Mouse (Mus musculus) neural tube, embryonic 13.5 days (tissue): ENCODE data around the gene Dbn1. TPM values are rescaled to one million over a fixed set of nuclear protein-coding genes. Genes with fewer than 3 reads are reported as not detected.

Experiments
- ATAC-seq: fragments of 200-750 bp; cut with Nextera tagmentation; 2 replicates; pipeline ENCODE4 v1.8.0; 2017; ENCODE audit warnings: low read depth, mild to moderate bottlenecking, moderate TSS enrichment, moderate library complexity
- H3K27ac ChIP-seq: fragments of 300-500 bp; sonication (generic); replicated peaks from 2 replicates; pipeline ENCODE4 v1.5.1; 2015; ENCODE audit warnings: moderate library complexity, mild to moderate bottlenecking, inconsistent platforms
- H3K27me3 ChIP-seq: fragments of 300-500 bp; sonication (generic); 2 replicates; pipeline ENCODE4 v1.6.1; 2015; ENCODE audit warnings: mild to moderate bottlenecking, inconsistent platforms
- H3K36me3 ChIP-seq: fragments of 300-500 bp; sonication (generic); 2 replicates; pipeline ENCODE4 v1.6.1; 2015; ENCODE audit warnings: mild to moderate bottlenecking, inconsistent platforms
- H3K4me1 ChIP-seq: fragments of 300-500 bp; sonication (generic); replicated peaks from 2 replicates; pipeline ENCODE4 v1.6.1; 2015; ENCODE audit warnings: inconsistent platforms
- H3K4me2 ChIP-seq: fragments of 300-500 bp; sonication (generic); 2 replicates; pipeline ENCODE4 v1.6.1; 2015; ENCODE audit warnings: inconsistent platforms, mild to moderate bottlenecking, moderate library complexity
- H3K4me3 ChIP-seq: fragments of 300-500 bp; sonication (generic); 2 replicates; pipeline ENCODE4 v1.5.1; 2015; ENCODE audit warnings: mild to moderate bottlenecking, inconsistent platforms
- H3K9ac ChIP-seq: fragments of 300-500 bp; sonication (generic); 2 replicates; pipeline ENCODE4 v1.6.1; 2015; ENCODE audit warnings: moderate library complexity, mild to moderate bottlenecking, inconsistent platforms
- H3K9me3 ChIP-seq: fragments of 300-500 bp; sonication (generic); 2 replicates; pipeline ENCODE4 v1.6.1; 2016; ENCODE audit warnings: inconsistent platforms
- WGBS: fragments of 180-500 bp; shearing (Covaris S2); methylation state at CpG from one replicate; pipeline ENCODE4 v1.1.7; 2015; 5-methylcytosine and 5-hydroxymethylcytosine counted together
- polyA plus RNA-seq: library from polyadenylated mRNA; unstranded; fragments of >200 nt; fragmentation: Nextera tagmentation; extraction: Ambion mirVana; gene quantifications from 2 replicates; pipeline ENCODE4 v1.2.1, GENCODE M21; 2015

The Dbn1 gene
- polyA plus RNA-seq, 1 experiment from 2014 or later: 574 TPM

DNA sequence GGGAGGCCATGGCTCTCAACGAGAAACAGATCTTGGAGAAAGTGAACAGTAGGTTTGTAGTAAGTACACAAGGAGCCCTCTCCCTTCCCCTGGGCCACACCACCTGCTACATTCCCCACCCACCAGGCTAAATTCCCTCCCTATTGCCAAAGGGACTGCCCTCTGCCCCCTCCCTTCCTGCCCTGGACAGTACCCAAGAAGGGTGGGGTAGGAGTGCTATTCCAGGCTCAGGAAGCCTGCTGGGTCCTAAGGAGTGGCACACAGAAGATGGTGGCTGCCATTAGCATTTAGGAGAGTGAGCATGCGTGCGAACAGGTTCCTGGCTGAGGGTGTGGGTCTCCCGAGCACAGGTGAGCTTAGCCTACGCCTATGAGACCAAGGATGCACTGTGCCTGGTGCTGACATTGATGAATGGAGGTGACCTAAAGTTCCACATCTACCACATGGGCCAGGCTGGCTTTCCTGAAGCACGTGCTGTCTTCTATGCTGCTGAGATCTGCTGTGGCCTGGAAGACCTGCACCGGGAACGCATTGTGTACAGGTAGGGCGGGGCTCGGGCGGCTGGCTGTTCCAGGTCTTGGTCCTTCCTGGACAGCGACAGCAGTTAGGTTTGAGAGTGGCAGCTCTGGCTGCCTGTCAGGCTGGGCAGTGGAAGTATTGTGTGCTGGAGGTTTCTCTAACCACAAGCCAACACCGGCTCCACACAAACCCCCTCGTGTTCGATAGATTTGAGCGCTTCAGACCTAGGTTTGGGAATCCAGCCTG, 35.9 kb downstream of the Dbn1 start:
- peaks cover 76% of the 10 kb centered on the region for H3K36me3 ChIP-seq
- H3K9ac ChIP-seq: no peak overlapping the region
- WGBS: 93% methylated on average over 16 of the region's 16 CpGs

DNA sequence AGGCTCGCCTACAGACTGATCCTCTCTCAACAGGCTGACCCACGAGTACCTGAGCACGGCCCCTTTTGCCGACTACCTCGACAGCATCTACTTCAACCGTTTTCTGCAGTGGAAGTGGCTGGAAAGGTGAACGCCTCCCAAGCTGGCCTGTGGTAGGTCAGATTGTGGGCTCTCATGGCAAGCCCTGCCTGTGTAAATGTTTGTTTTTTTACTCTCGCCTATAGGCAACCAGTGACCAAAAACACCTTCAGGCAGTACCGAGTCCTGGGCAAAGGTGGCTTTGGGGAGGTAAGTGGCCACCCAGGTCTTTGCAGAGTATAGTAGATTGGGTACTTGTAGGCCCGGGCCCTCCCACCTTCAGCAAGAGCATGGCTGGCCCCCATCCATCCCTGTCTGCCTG, 36.6 kb downstream of the Dbn1 start:
- Histone ChIP-seq H3K4me3 (no peak overlapping the region), H3K9ac (no peak overlapping the region), H3K36me3 (peaks cover 69% of the 10 kb centered on the region), H3K9me3 (no peaks in the 10 kb centered on the region), H3K27ac (no peak overlapping the region), H3K27me3 (no peaks in the 10 kb centered on the region), H3K4me1 (peaks cover 22% of the 10 kb centered on the region), H3K4me2 (no peak overlapping the region)
- no peak for ATAC-seq
- 89% methylated on average over 10 of the region's 10 CpGs for WGBS

More for the DNA sequence above, 35.9 kb downstream of the Dbn1 start:
- Histone ChIP-seq H3K4me1 (peaks cover 16% of the 10 kb centered on the region), H3K27ac (no peak overlapping the region), H3K4me3 (no peak overlapping the region), H3K4me2 (no peak overlapping the region), H3K27me3 (no peaks in the 10 kb centered on the region), H3K9me3 (no peaks in the 10 kb centered on the region)
- no peak for ATAC-seq

DNA sequence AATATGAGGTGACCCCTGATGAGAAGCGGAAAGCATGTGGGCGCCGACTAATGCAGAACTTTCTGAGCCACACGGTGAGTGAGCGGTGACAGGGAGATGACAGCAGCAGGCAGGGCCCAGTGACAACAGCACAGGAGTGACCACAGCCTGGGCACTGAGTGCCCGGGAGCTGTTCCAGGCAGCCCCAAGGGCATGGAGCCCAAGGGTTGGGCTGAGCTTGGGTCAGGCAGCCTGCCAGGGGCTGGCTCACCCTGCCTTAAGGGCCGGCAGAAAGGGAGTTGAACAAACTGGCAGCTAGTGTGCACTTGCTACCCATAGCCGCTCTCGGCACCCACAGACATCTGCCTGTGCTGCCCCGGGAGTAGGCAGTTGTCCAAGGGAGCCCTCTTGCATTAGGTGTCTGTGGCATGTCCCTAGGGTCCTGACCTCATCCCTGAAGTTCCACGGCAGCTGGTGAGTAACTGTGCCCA, 37.4 kb downstream of the Dbn1 start:
- Histone ChIP-seq H3K9me3 (no peaks in the 10 kb centered on the region), H3K36me3 (peaks cover 62% of the 10 kb centered on the region), H3K4me3 (no peak overlapping the region), H3K27me3 (no peaks in the 10 kb centered on the region), H3K9ac (no peak overlapping the region), H3K4me2 (no peak overlapping the region), H3K4me1 (peaks cover 29% of the 10 kb centered on the region), H3K27ac (no peak overlapping the region)
- 91% methylated on average over 11 of the region's 11 CpGs for WGBS
- ATAC-seq: no peak

DNA sequence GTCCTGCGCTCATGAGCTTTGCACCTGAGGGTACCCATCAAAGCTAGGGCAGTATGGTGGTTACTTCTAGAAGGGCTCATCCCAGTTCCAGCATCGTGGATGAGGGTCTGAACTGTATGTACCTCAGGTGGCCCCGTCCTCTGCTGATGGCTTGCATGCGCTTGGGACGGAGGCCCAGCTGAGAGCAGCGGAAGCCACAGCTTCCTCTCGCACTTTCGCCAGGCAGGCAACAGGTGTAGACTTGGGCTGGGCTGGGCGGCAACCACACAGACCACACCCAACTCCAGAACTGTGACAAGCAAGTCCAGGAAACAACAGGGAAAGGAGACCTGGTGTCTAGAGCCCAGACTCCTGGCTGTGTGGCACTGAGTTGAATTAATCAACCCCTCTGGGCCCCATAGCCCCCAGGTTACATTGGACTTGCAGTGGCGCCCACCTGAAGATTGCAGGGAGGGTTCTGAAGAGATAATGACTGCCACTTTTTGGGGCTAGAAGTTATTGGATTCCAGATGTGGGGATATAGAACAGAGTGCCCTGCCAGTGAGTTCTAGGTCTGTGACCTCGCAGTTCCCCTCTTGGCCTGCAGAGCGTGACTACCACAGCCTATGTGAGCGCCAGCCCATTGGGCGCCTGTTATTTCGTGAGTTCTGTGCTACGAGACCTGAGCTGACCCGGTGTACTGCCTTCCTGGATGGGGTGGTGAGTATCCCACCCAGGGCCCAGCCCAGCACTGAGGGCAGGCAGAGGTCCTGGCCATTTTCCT, 38.1 kb downstream of the Dbn1 start:
- ATAC-seq: no peak
- Histone ChIP-seq H3K4me1 (peaks cover 29% of the 10 kb centered on the region), H3K9ac (no peak overlapping the region), H3K36me3 (peaks cover 55% of the 10 kb centered on the region), H3K27me3 (no peaks in the 10 kb centered on the region), H3K4me2 (no peak overlapping the region), H3K9me3 (no peaks in the 10 kb centered on the region), H3K27ac (no peak overlapping the region), H3K4me3 (no peak overlapping the region)
- 94% methylated on average over 17 of the region's 17 CpGs for WGBS

DNA sequence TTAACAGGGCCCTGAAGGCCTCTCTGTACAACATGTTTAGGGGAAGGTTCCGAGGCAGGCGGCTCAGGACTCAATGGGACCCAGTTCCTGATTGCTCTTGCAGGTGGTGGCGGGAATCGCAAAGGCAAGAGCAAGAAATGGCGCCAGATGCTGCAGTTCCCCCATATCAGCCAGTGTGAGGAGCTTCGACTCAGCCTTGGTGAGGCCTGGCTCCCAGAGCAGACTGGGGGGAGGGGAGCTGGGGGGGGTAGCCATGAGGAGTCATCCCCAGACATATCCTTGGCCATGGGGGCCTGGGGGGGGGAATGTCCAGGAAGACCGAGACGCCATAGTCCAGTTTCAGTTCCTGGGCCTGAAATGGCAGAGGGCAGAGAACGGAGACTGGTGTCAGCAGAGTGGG, 38.7 kb downstream of the Dbn1 start:
- ATAC-seq: no peak
- WGBS: 91% methylated on average over 9 of the region's 9 CpGs
- Histone ChIP-seq H3K9me3 (no peaks in the 10 kb centered on the region), H3K4me2 (no peak overlapping the region), H3K27ac (no peak overlapping the region), H3K4me3 (no peak overlapping the region), H3K4me1 (peaks cover 29% of the 10 kb centered on the region), H3K36me3 (peaks cover 49% of the 10 kb centered on the region), H3K9ac (no peak overlapping the region), H3K27me3 (no peaks in the 10 kb centered on the region)

DNA sequence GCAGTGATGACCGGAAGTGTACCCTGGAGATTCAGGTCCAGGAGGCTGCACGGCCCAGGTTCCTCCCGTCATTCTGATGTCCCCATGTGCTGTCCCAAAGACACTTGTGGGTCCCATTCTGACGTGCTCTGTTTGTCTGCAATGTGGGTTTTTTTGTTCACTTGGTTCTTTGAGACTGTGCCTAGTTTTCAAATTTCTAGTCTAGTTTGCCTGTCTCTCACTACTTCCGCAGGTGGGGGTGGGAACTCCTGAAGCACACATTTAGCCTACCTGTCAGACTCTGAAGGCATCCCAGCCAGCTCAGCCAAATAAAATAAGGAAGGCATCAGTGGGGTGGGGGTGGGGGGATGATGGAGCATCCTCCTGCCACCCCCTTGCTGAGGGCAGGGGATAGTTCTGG, 39.8 kb downstream of the Dbn1 start:
- WGBS: 86% methylated on average over 5 of the region's 5 CpGs
- H3K27ac ChIP-seq: no peak overlapping the region
- no peaks in the 10 kb centered on the region for H3K27me3 ChIP-seq
- 0 out of 2 replicates have a peak overlapping the region, but pooled peaks have one; percentile 2 for H3K9ac ChIP-seq
- H3K9me3 ChIP-seq: no peaks in the 10 kb centered on the region
- H3K4me3 ChIP-seq: no peak overlapping the region
- H3K4me1 ChIP-seq: peaks cover 37% of the 10 kb centered on the region
- no peak overlapping the region for H3K4me2 ChIP-seq
- ATAC-seq: no peak
- H3K36me3 ChIP-seq: peaks cover 39% of the 10 kb centered on the region

DNA sequence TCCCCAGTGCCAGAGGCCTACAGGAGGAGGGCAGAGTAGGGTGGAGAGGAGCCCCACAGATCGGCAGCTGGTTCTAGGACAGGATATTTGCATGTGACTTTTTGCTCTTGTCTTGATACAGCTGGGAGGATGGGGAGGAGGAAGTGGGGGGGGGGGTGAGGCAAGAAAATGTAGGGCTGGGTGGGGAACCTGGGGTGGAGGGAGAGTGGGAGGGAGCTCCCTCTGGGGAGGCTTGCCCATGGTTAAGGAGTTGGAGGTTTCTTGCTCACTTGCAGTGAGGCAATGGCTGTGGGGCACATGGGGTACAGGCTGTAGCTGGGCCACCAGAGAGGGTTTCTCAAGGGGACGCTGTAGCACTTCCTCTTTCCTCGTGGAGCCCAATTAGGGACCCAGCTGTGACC, 40.4 kb downstream of the Dbn1 start:
- ATAC-seq: no peak
- Histone ChIP-seq H3K27me3 (no peaks in the 10 kb centered on the region), H3K4me2 (no peak overlapping the region), H3K4me1 (peaks cover 37% of the 10 kb centered on the region), H3K36me3 (peaks cover 33% of the 10 kb centered on the region), H3K9me3 (no peaks in the 10 kb centered on the region), H3K27ac (no peak overlapping the region), H3K4me3 (no peak overlapping the region), H3K9ac (peak overlapping the region; percentile 95)
- WGBS: 55% methylated on average over 3 of the region's 3 CpGs

DNA sequence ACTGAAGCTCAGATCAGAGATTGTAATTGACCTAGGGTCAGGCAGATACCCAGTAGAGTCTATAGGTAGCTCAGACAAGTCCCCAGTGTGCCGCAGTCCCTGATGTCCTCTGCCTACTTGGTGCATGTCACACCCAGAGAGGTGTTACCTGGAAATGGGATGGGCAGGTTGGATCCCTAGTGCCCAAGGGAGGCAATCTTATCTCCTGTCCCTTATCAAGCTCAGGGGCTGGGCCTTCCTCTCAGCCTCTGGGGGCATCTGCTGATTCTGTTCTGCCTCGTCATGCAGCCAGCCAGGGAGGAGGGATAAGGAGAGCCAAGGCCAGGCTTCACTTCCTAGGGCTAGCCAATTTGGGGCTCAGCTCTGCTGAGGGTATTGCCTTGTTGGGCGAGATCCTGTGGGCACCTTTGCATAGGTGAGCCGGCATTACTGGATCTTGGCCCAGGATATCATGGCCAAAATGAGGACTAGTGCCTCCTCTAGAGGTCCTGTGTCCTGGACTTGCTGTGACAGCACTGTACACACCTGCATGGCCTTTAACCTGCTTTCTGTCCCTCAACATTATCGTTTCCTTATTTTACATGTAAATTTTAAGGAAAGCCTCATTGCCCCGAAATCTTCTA, 41.3 kb downstream of the Dbn1 start:
- no peaks in the 10 kb centered on the region for H3K27me3 ChIP-seq
- peak overlapping the region; percentile 90 for H3K4me3 ChIP-seq
- H3K4me2 ChIP-seq: peak overlapping the region; percentile 84
- ATAC-seq: no peak
- 86% methylated on average over 6 of the region's 6 CpGs for WGBS
- peak overlapping the region; percentile 95 for H3K9ac ChIP-seq
- no peaks in the 10 kb centered on the region for H3K9me3 ChIP-seq
- H3K4me1 ChIP-seq: peaks cover 37% of the 10 kb centered on the region
- H3K36me3 ChIP-seq: peaks cover 23% of the 10 kb centered on the region
- no peak overlapping the region for H3K27ac ChIP-seq

DNA sequence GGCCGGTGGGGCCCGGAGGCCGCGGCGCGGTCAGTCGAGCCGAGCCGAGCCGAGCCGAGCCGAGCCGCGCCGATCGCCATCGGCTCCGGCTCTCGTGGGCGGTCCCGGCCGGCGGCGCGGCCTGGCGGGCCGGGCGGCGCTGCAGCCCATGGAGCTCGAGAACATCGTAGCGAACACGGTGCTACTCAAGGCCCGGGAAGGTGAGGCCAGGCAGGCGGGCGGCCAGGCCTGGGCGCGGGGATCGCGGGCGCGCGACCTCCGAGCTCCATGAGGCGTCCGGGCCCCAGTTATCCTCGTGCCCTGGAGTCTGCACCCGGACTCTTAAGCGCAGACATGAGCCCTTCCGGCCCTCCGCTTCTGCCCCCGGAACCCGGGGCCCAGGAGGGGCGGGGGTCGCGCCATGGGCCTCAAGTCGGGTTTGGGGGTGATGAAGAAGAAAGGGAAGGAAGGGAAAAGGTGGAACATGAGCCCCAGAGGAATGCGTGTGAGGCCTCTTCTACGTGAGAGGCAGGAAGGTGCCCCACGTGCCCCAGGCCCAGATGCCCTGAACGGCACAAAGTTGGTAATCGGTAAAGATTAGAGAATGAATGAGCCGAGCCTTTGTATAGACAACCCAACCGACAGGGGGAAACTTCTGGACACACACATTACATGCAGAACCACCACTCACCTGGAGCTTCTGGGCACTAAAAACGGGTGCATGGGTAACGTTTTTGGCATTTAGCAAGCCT, 42.4 kb downstream of the Dbn1 start:
- H3K4me1 ChIP-seq: peaks cover 37% of the 10 kb centered on the region
- peak overlapping the region; percentile 95 for H3K9ac ChIP-seq
- peak; percentile 49 for ATAC-seq
- WGBS: under 1% methylated on average over 59 of the region's 66 CpGs
- H3K27me3 ChIP-seq: no peaks in the 10 kb centered on the region
- H3K27ac ChIP-seq: peak overlapping the region; percentile 94
- H3K4me3 ChIP-seq: peak overlapping the region; percentile 90
- peak overlapping the region; percentile 84 for H3K4me2 ChIP-seq
- H3K9me3 ChIP-seq: no peaks in the 10 kb centered on the region
- H3K36me3 ChIP-seq: peaks cover 13% of the 10 kb centered on the region

DNA sequence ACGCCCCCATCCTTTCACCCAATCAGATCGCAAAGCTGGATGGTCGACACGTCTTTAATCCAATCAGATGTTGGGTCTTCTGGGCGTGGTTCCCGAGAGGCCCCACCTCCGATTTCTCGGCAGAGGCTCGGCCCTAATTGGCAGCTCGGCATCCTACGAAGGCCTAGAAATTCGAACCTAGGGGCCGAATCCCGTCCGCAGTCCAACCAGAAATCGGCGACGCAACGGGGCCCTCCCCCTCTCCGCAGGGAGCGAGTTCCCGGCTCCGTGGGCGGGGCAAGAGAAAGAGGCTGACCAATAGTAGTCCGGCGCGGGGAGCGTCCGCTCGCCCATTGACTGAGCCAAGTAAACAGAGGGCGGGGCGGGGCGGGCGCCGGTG, 43.0 kb downstream of the Dbn1 start, which contains the start of gene Grk6:
Gene Grk6, plus strand, starts transcription at position 136 of the 379 bp plus-strand sequence.
- H3K9ac ChIP-seq: peak within 1 kb of the TSS; percentile 95
- under 1% methylated on average over 34 of the region's 35 CpGs for WGBS
- H3K9me3 ChIP-seq: no peaks in the 10 kb centered on the region

DNA sequence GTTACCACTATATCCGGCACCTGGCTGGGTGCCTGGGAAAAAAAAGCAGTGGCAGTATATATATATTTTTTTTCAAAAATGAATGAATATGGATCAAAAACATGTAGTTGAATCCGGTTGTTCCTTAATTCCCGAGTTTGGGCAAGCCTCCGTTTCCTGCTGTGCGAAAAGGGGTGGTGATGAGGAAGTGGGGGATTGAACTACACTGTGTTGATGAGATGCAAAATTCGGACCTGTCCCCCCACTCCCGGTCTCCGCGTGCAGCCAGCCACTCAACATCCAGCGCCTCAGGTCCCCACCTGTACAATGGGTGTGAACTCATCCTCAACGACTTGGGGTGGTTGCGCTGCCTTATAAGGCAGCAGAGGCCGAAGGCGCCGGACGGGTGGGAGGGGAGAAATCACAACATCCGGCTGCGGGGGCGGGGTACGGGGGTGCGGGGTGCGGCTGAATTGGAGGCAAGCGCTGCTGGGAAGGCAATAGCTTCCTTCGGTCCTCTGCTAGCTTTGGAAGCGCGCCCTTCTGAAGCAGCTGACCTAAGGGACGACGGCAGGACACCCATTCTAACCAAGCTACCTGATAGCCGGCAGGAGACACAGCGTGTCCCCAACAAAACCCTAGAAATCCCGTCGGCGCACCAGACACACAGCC, 43.5 kb downstream of the Dbn1 start:
- Histone ChIP-seq H3K4me1 (peaks cover 37% of the 10 kb centered on the region), H3K36me3 (0 out of 2 replicates have a peak, but pooled peaks cover 1% of the 10 kb centered on the region), H3K4me2 (peak overlapping the region; percentile 84), H3K4me3 (peak overlapping the region; percentile 90), H3K27ac (peak overlapping the region; percentile 94), H3K27me3 (no peaks in the 10 kb centered on the region), H3K9me3 (no peaks in the 10 kb centered on the region), H3K9ac (peak overlapping the region; percentile 76)
- ATAC-seq: peak; percentile 80
- WGBS: 1% methylated on average over 33 of the region's 33 CpGs

More for the DNA sequence above, 43.0 kb downstream of the Dbn1 start, which contains the start of gene Grk6:
- Histone ChIP-seq H3K27me3 (no peaks in the 10 kb centered on the region), H3K4me2 (peak within 1 kb of the TSS; percentile 84), H3K4me3 (peak within 1 kb of the TSS; percentile 90), H3K27ac (peak within 1 kb of the TSS; percentile 94), H3K36me3 (peaks cover 7% of the 10 kb centered on the region), H3K4me1 (peaks cover 37% of the 10 kb centered on the region)
- ATAC-seq: peak; percentile 97
